Mouse (Mus musculus) stomach, embryonic 16.5 days (tissue): ENCODE results near the gene A630023A22Rik. TPM values are rescaled to one million over a fixed set of nuclear protein-coding genes. Genes with fewer than 3 reads are reported as not detected.

Experiments
- ATAC-seq: fragments of 200-750 bp; cut with Nextera tagmentation; 2 replicates; pipeline ENCODE4 v1.8.0; 2017; ENCODE audit warnings: moderate number of reproducible peaks, moderate TSS enrichment; ENCODE audit not compliant: insufficient read depth, low FRiP score
- H3K27ac ChIP-seq: fragments of 300-500 bp; sonication (generic); 2 replicates; pipeline ENCODE4 v1.5.1; 2014; ENCODE audit warnings: low read length
- H3K27me3 ChIP-seq: fragments of 300-500 bp; sonication (generic); 2 replicates; pipeline ENCODE4 v1.6.1; 2014; ENCODE audit warnings: low read length, control low read depth, mixed read lengths; ENCODE audit not compliant: control insufficient read depth, insufficient read depth
- H3K36me3 ChIP-seq: fragments of 300-500 bp; sonication (generic); 2 replicates; pipeline ENCODE4 v1.6.1; 2014; ENCODE audit warnings: low read length; ENCODE audit not compliant: control insufficient read depth, insufficient read depth
- H3K4me1 ChIP-seq: fragments of 300-500 bp; sonication (generic); 2 replicates; pipeline ENCODE4 v1.6.1; 2014; ENCODE audit warnings: low read length, control low read depth, mixed read lengths; ENCODE audit not compliant: control insufficient read depth, insufficient read depth
- H3K4me2 ChIP-seq: fragments of 300-500 bp; sonication (generic); 2 replicates; pipeline ENCODE4 v1.6.1; 2014; ENCODE audit warnings: low read depth, low read length, mixed read lengths
- H3K4me3 ChIP-seq: fragments of 300-500 bp; sonication (generic); replicated peaks from 2 replicates; pipeline ENCODE4 v1.5.1; 2014; ENCODE audit warnings: mild to moderate bottlenecking, low read length
- H3K9ac ChIP-seq: fragments of 300-500 bp; sonication (generic); 2 replicates; pipeline ENCODE4 v1.6.1; 2014; ENCODE audit warnings: low read length
- H3K9me3 ChIP-seq: fragments of 300-500 bp; sonication (generic); replicated peaks from 2 replicates; pipeline ENCODE4 v1.6.1; 2016; ENCODE audit warnings: low read length, control low read depth; ENCODE audit not compliant: control insufficient read depth
- WGBS: fragments of 180-500 bp; shearing (Covaris S2); extraction: QIAGEN DNeasy Blood & Tissue Kit; methylation state at CpG from one replicate; pipeline ENCODE4 v1.1.7; 2014; 5-methylcytosine and 5-hydroxymethylcytosine counted together
- polyA plus RNA-seq: library from polyadenylated mRNA; unstranded; fragments of >200 nt; fragmentation: Nextera tagmentation; extraction: Ambion mirVana; gene quantifications from 2 replicates; pipeline ENCODE4 v1.2.1, GENCODE M21; 2015

A630023A22Rik gene
- polyA plus RNA-seq, 1 experiment from 2014 or later: 0.43 TPM

DNA sequence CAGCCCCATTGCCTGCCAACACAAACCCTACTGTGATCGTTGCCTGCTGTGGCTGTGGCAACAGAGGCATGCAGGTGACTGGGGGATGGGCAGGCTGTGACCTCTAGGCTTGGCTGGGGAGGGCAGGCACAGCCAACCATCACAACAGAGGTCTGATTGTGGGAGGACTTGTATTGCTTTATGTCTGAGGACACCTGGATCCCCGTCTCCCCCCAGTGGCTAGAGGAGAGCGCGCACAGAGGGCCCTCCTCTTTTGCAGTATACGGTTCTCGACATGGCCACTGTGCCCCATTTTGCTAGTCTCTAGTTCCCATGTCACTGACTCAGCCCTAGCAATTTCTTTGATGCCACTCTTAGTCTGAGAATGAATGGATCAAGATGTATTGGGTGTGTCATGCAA is 30.9 kb downstream of the A630023A22Rik start:
- no peak overlapping the region for H3K9ac ChIP-seq
- H3K9me3 ChIP-seq: no peaks in the 10 kb centered on the region
- no peak for ATAC-seq
- no peak overlapping the region for H3K4me2 ChIP-seq
- no peaks in the 10 kb centered on the region for H3K36me3 ChIP-seq
- no peaks in the 10 kb centered on the region for H3K4me1 ChIP-seq
- no peak overlapping the region for H3K4me3 ChIP-seq
- H3K27ac ChIP-seq: no peak overlapping the region
- no peaks in the 10 kb centered on the region for H3K27me3 ChIP-seq
- WGBS: 69% methylated on average over 6 of the region's 6 CpGs

DNA sequence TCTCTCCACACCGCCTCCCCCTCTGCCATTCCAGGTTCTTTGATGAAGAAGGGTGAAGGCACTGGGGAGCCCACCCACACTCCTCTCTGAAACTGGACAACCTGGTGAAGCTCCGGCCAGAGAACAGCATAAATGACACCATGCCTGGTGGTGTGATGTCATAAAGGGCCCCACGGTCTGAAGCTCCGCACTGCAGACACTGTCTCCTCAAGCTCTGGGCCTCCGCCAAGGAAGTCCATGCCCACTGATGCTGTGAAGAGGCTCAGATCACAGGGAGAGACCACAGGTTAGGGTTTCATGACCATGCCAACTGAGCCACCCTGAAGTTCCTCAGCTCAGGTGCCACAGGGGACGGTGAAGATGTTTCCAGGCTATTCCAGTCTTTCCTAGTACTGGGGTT is 50.0 kb downstream of the A630023A22Rik start, which contains the start of gene Antxrl:
TSS of gene Antxrl (plus strand) at position 192 of the 400 bp plus-strand sequence.
- no peaks in the 10 kb centered on the region for H3K9me3 ChIP-seq
- H3K4me2 ChIP-seq: no peak within 1 kb of the TSS
- no peak for ATAC-seq
- no peaks in the 10 kb centered on the region for H3K27me3 ChIP-seq
- H3K4me3 ChIP-seq: no peak within 1 kb of the TSS
- H3K27ac ChIP-seq: no peak within 1 kb of the TSS
- H3K4me1 ChIP-seq: no peaks in the 10 kb centered on the region
- no peaks in the 10 kb centered on the region for H3K36me3 ChIP-seq
- WGBS: 88% methylated on average over 6 of the region's 6 CpGs
- no peak within 1 kb of the TSS for H3K9ac ChIP-seq

DNA sequence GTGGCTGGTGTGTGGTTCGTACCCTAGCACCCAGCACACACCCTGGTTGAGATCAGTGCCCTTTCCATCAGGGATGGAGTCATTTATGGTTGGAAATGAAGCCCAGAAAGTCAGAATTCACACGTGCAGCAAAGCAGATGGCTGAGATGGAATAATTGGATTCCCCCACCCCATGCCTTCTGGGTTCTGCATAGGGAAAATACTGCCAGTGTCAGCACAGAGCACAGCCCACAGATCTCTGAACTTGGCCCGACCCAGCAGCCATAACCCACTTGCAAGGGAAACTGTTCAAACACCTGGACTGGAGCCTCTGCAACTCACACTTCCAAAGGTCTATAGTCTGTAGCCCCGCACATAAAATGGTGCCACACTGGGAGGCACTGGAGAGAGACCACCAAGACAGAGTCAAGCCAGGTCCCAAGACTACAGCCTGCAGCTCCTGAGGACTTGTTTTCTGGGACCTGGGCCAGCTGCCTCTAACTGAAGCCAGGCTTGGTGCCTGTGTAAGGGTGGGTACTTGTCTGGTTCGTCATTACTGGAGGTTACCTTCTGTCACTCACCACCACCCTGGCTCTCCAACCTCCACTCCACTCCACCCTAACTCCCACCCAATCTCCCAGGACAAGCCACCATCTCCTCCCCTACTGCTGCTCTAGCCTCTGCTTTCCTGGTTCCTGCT is 52.3 kb downstream of the A630023A22Rik start:
- Histone ChIP-seq H3K9ac (no peak overlapping the region), H3K9me3 (no peaks in the 10 kb centered on the region), H3K4me3 (no peak overlapping the region), H3K4me1 (no peaks in the 10 kb centered on the region), H3K27me3 (no peaks in the 10 kb centered on the region), H3K27ac (no peak overlapping the region), H3K4me2 (no peak overlapping the region), H3K36me3 (no peaks in the 10 kb centered on the region)
- no peak for ATAC-seq
- 65% methylated on average over 5 of the region's 5 CpGs for WGBS

- no peak overlapping the region for H3K27ac ChIP-seq
- no peaks in the 10 kb centered on the region for H3K9me3 ChIP-seq
- H3K4me1 ChIP-seq: no peaks in the 10 kb centered on the region
- H3K9ac ChIP-seq: no peak overlapping the region
- ATAC-seq: no peak
- H3K4me3 ChIP-seq: no peak overlapping the region
- no peak overlapping the region for H3K4me2 ChIP-seq
- no peaks in the 10 kb centered on the region for H3K36me3 ChIP-seq
- WGBS: 62% methylated on average over 3 of the region's 3 CpGs
- H3K27me3 ChIP-seq: no peaks in the 10 kb centered on the region
Observed at GRCm38 (mm10) chr14:34043341-34043740, 59.2 kb downstream of the A630023A22Rik start.

- Histone ChIP-seq H3K27ac (no peak overlapping the region), H3K4me2 (no peak overlapping the region), H3K9me3 (no peaks in the 10 kb centered on the region), H3K36me3 (no peaks in the 10 kb centered on the region), H3K4me1 (no peaks in the 10 kb centered on the region), H3K4me3 (no peak overlapping the region), H3K9ac (no peak overlapping the region), H3K27me3 (no peaks in the 10 kb centered on the region)
- 75% methylated on average over 4 of the region's 4 CpGs for WGBS
- ATAC-seq: no peak
Observed at GRCm38 (mm10) chr14:34041241-34041640, 61.3 kb downstream of the A630023A22Rik start.

DNA sequence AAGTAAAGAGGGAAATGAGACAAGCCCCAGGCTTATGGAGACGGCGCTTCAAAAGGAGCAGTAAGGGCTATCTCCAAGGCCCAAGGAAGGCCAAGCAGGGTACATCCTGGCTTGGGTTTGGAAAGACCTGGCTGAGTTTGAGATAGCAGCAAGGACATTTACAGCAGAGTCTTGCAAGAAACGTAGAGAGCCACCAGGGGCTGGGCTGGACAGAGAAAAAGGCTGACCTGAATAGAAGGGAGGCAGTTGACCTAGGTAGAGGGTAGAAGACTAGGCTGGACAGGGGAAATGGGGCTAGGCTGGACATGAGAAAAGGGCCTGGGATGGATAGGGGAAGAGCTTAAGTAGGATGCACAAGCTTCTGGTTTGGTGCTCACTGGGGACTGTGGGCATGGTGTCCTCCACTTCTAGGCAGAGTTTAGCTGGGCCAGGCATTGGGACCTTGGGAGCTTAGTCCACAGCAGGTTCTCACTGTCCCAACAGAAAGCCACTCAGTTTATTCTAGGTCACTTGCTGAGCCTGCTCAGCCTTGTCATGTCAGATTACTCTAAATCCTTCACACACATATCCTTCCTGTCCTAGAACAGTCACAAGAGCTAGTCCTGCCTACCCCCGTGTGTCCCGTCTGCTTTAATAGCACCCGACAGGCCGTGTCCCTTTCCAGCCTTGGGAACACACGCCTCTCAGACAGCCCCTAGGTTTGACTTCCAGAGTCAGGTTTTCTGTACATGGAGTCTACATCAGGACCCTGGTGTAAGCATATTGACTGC is 68.5 kb downstream of the A630023A22Rik start:
- H3K4me2 ChIP-seq: no peak overlapping the region
- no peak overlapping the region for H3K9ac ChIP-seq
- no peak overlapping the region for H3K4me3 ChIP-seq
- H3K9me3 ChIP-seq: no peaks in the 10 kb centered on the region
- no peaks in the 10 kb centered on the region for H3K27me3 ChIP-seq
- no peak for ATAC-seq
- H3K36me3 ChIP-seq: no peaks in the 10 kb centered on the region
- no peaks in the 10 kb centered on the region for H3K4me1 ChIP-seq
- 79% methylated on average over 8 of the region's 8 CpGs for WGBS
- no peak overlapping the region for H3K27ac ChIP-seq

DNA sequence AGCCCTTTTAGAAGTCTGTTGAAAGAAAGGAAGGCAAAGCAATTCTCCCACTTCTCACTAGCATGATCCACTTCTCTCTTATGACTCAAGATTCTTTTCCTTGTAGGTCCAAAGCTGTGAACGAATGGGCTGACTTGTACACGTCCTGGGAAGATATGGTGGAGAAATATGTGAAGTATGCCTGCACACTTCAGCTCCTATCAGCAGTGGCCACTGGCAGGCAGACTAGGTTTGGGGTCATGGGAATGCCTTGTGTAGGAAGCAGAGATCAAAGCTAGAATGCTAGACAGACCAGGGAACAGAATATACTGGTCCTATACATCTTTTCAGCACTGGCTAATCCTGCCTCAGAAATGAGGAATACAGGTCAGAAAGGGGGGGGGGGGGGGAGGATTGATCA is 75.8 kb downstream of the A630023A22Rik start:
- no peak for ATAC-seq
- 46% methylated on average over 2 of the region's 2 CpGs for WGBS
- Histone ChIP-seq H3K27ac (no peak overlapping the region), H3K4me1 (no peaks in the 10 kb centered on the region), H3K9me3 (no peaks in the 10 kb centered on the region), H3K4me2 (no peak overlapping the region), H3K4me3 (no peak overlapping the region), H3K36me3 (no peaks in the 10 kb centered on the region), H3K27me3 (no peaks in the 10 kb centered on the region), H3K9ac (no peak overlapping the region)

DNA sequence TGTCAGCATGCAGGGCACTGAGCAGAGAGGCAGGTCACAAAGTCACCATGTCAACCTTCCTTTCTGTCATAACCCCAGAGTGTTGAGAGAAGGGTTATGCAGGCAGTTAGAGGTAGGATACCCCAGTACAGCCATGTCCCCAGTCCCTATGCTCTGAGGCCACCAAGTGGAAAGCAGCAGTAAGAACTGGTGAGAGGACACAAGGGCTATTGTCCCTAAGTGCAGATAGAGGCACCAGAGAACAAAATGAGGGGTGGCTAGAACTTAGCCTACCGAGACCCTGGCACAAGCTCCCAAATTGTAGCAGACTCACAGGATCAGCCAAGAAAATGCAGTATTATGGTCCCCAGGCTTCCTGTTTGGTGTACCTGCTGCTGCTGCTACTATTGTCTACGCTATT is 85.6 kb downstream of the A630023A22Rik start:
- no peak for ATAC-seq
- Histone ChIP-seq H3K9ac (no peak overlapping the region), H3K9me3 (no peaks in the 10 kb centered on the region), H3K4me3 (no peak overlapping the region), H3K4me1 (no peaks in the 10 kb centered on the region), H3K27ac (no peak overlapping the region), H3K36me3 (no peaks in the 10 kb centered on the region), H3K27me3 (no peaks in the 10 kb centered on the region), H3K4me2 (no peak overlapping the region)
- WGBS: 83% methylated on average over 2 of the region's 2 CpGs

DNA sequence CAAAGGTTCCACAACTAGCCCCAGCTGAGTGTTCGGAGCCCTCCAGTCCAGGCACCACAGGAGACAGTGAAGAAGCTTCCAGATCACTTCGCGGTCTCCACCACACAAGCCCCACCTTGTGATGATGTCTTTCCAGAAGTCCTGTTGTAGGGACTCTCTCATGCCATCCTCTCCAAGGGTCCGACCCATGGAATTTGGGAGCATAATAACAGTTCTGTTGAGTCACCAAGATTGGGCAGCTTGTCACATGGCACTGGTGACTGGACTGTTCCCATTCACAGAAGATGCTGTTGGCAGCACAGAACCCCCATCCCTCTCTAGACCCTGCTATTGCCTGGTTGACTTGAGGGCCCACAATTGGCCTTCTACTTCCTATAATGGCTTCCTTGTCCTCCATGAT is 86.2 kb downstream of the A630023A22Rik start, which contains the start of gene Gm5460:
TSS of gene Gm5460 (plus strand) at position 378 of the 400 bp plus-strand sequence.
- Histone ChIP-seq H3K4me2 (no peak within 1 kb of the TSS), H3K36me3 (no peaks in the 10 kb centered on the region), H3K4me3 (no peak within 1 kb of the TSS), H3K9ac (no peak within 1 kb of the TSS), H3K9me3 (no peaks in the 10 kb centered on the region), H3K4me1 (no peaks in the 10 kb centered on the region), H3K27ac (no peak within 1 kb of the TSS), H3K27me3 (no peaks in the 10 kb centered on the region)
- no peak for ATAC-seq
- WGBS: 92% methylated on average over 4 of the region's 4 CpGs
